Mouse (Mus musculus) left cerebral cortex, postnatal 4 days (tissue): ENCODE measurements at regions not wholly inside any gene's neighbourhood (a gene's known extent, or its start where the extent isn't known, plus 50 kb on each side); places are given as distances from the start of the nearest gene placed in this dataset.
A peak's percentile ranks its signal among the peaks of the same experiment; 100 is the strongest.

ENCODE experiments used
- DNase-seq: peaks from one replicate; pipeline ENCODE4 v3.0.0-alpha.2; 2022
- intact Hi-C: fragments of 180-260 bp; cut with DNase I; formaldehyde crosslinking; loops from one replicate; pipeline ENCODE4 v1.15.1; 2025

DNA sequence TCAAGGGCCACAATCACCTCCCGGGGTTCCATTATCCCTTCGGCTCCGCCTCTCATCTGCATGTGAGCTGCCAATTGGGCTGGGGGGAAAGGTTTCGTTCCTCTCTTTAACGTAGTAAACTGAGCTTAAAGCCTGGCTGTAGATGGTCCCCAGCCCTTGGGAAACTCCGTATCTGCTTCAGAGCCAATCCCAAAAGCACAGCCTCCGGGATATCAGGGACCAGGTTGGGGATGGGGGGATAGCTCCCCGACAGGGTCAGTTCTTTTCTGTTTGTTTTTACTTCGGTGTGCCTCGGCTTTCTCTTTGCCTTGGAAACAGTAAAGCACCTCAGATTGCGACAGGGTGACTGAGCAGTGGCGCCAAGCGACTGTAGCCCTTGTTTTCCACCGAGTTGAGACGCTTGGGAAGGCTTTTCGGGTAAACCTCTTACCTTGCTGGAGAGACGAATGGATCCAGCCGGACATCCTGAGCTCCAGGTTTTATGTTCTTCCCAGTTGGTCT, 64.5 kb downstream of the Tfap2c start:
- intact Hi-C loops: no loop called here
- DNase-seq: no peak

DNA sequence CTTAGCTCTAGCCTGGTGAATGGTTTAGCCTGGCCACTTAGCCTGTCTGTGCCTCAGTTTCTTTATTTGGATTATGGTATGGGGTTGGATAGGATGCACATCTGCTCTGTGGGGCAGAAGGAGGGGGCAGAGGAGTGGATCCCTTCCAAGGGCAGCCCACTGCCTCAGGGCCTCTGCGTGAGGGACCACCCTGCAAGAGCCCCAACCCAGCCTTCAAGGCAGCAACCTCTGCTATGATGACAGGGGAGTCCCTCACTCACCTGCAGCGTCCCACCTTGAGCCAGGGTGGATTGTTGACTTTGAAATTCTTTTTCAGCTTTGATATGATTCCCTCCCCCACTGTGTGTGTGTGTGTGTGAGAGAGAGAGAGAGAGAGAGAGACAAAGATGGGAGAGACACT, 65.8 kb downstream of the Tfap2c start:
- DNase-seq: no peak
- intact Hi-C loops: no loop called here

DNA sequence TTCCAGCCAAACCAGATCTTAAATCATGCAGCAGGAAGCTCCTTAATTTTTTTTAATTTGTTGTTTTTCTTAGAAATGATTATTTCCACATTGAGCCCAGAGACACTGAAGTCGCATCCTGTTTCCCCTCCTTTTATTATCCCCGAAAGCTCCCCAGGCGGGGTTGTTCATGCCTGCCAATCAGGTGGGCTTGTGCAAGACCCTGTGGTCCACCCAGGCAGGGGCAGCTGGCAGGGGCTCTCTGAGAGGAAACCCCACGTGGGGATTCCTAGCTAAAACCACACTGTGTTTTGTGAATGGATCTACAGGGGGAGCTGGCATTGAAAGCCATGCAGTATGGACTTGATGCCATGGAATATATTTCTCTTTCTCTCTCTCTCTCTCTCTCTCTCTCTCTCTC, 66.2 kb downstream of the Tfap2c start:
- no peak for DNase-seq
- intact Hi-C loops: no loop called here

DNA sequence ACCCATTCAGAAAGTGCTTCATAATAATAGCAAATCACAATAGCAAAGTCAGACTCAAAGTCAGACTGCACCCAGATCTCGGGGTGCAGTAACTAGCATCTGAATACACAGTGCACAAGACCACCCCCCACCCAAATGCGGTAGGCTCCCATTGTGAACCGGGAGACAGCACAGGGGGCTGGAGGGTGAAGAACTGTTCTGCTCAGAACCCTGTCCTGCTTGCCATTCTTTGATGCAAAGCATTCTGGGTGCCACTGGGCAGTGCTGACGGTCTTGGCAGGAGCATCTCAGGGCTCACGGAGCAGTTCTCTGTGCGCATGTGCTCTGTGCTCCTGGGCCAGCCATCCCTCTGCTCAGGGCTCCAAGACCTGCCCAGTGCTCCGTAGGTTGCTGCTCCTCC, 69.8 kb downstream of the Tfap2c start:
- no peak for DNase-seq
- intact Hi-C loops: no loop called here

DNA sequence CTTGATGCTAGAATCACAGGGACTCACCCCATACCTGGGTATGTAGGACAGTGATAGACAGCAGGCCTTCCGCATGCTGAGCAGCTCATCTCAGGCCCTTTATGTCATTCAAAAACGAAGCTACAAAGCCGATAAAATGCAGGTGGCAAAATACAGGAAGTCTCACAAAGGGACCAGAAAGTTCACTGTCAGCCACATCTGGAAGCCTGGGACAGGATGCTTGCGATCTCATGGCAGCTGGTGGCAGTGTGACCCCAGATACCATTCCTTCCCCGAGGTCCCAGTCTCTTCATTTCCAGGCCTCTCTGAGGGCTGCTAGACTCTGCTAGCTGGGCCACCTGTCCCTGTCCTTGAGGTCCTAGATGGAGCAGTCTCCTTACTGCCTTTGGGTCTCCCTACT, 70.6 kb downstream of the Tfap2c start:
- no peak for DNase-seq
- intact Hi-C loops: no loop called here

DNA sequence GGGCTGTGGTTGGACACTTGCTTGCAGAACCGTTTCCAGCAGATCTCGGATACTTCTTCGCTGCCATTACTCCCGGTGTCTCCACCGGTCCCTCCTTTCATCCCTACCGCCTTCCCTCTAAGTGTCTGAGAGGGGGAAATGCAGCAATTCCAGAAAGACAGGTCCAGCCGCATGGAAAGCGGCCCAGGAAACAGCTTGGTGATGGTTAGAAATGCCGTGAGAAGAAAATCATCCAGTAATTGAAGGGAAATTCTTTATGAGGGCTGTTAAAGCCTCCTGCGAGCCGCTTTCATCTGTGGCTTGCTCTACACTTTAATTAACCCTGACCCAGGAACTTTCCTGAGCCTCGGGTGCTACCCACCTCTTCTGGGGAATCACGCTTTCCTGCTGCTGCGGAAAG, 74.3 kb downstream of the Tfap2c start:
- DNase-seq: no peak
- intact Hi-C loops: no loop called here

DNA sequence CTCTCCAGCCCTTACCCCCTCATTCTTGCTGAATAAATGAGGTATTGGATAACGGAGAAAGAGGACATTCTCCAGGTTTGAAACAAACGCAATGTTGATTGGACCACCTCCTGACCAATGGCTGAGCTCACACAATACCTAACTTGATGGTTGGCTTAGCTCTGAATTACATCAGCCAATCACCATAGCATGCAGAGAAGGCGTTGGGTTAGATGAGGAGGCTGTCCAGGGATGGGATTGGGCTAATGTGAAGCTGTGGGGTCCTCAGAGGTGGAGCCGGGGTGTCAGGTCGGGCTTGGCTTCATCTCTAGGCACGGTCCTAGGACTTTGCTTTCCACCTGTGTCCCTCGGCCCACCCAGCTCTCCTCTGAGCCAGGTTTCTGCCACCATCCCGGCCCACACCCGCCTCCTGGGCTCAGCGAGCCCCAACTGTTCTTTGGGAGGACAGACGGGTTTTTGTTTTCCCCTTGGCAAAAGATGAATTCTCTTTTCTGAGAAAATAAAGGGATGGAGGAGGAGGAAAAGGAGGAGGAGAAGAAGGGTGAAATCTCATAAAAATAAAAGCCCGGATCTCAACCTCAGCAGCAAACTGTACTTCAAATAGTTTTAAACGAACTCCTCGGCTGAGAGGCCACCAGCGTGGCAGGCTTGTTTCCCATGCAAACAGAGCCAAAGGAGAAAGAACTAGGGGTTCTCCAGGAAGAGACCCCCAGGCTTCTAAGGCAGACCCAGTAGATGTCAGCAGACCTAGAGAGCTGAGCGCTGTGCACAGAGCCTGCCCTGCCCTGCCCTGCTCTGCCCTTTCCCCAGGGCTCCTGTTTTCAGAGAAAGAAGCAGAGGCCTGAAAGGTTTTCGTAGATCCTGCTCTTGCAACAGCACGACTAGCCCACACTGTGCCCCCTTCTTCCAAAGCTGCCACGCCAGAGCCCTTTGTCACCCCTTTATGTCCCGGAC, 78.2 kb downstream of the Tfap2c start:
- intact Hi-C loops: no loop called here
- no peak for DNase-seq

DNA sequence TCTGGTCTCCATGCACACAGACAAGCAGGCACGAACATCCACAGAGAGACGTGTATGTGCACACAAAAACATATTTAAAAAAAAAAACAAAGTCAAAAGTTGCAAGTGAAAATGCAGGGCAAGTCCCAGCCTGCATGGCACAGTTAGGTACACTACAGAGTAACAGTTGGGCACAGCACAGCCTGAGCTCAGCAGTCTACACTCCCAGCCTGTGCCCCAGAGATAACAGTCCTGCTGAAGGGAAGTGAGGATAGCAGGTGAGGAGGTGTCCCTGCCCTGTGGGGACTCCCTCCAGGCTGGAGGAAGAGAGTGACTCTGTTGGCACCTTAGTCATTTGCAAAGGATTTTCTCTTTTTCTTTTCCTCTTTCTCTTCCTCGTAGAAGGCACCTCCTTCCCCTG, 80.9 kb downstream of the Tfap2c start:
- intact Hi-C loops: no loop called here
- no peak for DNase-seq

DNA sequence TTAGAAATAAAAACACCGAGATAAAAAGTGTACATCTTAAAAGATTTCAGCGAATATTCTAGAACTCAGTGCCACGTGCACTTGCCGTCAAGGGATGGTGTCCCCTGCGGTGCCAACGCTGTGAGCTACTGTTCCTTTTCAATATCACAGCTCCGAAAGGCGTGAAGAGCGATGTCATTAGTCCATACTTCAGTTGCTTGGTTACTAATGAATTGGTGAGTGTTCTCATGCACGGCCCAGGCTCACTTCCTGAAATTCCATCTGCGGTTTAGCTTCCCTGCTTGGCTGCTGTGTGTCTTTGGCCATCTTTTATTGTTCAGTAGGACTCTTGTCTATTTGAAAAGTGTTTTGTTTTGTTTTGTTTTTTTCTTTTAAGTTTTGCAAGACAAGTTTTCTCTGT, 93.2 kb downstream of the Tfap2c start:
- intact Hi-C loops: no loop called here
- peak; percentile 32 for DNase-seq

DNA sequence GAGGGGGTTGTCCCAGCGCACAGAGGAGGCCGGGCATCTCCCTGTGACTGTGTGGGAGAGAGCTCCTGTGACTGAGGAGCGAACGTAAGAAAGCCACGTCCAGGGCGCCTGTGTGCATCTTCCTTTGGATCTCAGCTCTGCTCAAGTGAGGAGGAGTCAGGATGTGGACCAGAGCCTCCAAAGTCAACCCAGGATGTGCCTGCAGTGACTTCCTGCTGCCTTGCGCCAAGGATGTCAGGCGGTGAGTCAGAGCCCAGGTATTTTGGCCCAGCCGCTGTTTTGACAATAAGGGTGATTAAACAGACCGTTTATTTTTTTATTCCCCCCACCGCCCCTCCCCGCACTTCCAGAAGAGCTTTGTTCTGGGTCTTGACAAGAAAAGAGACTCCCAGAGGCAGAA, 94.5 kb downstream of the Tfap2c start:
- intact Hi-C loops: no loop called here
- no peak for DNase-seq

DNA sequence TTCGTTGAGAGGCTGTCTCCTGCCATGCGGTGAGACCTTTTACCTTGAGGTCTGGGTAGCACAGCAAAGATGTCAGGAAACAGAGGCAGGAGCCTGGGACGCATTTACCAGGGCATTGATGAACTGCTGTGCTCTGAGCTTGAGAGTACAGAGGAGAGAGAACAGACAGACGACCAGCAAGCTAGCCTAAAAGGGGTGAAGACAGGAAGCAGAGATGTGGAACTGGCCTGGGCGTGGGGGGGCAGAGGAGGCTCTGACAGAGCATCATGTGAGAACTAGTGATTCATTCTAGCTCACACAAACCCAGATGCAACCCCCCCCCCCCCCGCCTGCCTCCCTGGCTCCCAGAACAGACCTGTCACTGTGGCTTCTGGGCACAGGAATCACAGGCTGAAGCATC, 95.1 kb downstream of the Tfap2c start:
- intact Hi-C loops: no loop called here

DNA sequence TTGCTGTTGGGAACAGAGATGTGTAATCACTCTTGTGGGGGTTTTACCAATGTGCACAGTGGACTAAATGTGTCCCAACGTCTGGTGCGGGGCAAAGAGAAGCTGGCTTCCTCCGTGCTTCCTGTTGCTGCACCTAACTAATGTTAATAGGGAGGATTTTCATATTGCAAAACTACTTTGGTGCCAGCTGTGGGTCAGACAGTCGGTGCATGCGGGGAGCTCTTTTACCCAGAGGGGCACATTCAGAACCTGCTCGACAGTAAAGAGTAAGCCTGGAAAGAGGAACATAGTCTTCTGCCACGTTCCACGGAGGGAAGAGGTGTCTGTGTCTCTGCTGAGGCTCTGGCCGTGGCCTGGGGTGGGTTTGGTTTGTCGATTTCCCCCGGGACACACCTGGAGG, 98.7 kb downstream of the Tfap2c start:
- intact Hi-C loops: no loop called here
- DNase-seq: no peak

More for the DNA sequence above, 95.1 kb downstream of the Tfap2c start:
- no peak for DNase-seq

DNA sequence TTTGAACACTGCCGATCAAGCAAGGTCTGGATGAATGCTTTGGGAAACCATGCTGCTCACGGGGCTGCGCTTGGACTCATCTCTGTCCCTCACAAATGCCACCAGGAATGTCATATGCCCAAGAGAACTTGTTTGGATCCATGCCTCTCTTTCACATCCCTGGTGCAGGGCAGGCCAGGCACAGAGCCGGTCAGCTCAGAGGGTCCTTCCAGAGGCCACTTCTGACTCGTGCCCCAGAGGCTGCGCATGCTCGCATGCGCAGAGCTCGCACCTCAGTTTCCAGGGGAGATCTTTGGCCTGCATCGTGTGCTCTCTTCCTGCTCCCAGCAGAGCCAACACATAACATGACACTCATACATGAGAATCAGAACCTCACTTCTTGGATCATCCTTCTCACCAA, 111.1 kb downstream of the Tfap2c start:
- DNase-seq: no peak
- intact Hi-C loops: no loop called here

DNA sequence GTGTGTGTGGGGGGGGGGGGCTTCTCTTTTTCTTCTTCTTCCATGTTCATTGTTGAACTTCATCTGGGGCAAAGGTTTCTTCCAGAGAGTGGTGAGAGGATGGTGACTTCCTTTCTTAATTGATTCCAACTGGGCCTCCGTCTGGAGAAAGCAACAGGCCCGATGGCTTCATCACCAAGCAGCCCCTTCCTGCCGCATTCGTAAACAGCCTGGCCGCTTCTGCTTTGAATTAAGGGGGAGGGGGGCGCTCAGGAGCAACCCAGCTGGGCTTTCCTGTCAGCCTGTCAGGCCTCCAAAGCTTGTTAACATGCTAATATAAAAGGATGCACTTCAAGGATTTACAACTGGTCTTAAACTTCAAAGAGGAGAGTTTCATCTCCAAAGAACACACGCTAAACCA, 111.5 kb downstream of the Tfap2c start:
- DNase-seq: peak; percentile 34
- intact Hi-C loops: no loop called here

DNA sequence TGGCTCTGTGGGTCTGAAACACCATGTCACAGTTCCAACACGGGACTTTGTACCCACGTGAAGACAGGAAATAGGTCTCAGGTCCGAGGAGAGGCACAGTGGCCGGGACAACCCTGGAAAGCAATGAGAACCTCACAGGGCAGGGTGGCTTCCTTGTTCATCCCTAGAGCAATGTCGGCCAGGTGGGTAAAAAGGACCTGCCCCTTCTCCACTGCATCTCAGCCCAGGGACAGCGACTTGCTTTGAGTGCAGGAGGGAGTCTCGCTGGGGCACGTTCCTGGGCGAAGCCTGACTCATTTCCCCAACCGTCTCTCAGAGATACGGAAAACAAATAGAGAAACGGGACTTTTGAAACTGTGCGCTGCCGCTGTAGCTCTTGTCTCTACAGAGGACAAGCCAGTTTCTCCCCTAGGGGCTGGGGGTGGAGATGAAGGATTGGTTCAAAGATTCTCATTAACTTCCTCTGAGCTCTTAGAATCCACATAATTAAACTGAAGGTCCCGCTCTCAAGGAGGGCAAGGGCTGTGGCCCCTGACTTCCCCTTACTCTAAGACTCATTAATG, 112.1 kb downstream of the Tfap2c start:
- DNase-seq: no peak
- intact Hi-C loops: no loop called here

DNA sequence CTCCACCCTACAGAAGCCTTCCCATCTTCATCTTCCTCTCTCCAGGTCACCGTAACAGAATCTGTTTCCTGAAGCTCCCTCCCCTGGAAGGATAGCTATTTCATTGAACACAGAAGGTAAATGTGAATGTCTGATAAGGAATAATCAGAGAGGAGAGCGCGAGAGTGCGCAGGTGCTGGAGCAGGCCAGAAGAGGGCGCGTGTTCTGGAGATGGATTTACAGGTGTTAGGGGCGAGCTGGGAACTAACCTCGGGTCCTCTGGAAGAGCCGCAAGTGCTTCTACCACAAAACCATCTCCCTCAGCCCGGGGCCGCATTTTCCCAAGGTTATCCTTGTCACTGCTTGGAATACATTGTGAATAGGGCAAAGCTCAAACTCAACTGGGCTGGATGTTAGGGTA, 112.8 kb downstream of the Tfap2c start:
- intact Hi-C loops: no loop called here
- DNase-seq: no peak

DNA sequence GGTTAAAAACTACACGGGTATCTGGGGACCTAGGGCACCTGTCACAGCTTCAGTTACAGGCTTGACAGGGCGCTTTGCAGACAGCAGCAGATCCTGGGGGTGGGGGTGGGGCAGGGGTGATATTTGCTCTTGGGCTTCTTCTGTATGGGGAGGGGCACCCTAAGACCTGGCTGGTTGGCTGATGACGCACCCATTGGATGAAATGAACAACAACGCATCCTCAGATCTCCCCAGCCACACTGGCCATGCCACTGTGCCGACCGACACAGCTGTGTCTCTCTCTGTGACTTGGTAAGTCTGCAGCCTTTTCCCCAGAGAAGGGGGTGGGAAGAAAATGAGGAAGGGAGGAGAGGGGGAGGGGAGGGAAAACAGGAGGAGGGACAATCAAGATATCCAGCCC, 114.3 kb downstream of the Tfap2c start:
- no peak for DNase-seq
- intact Hi-C loops: no loop called here

DNA sequence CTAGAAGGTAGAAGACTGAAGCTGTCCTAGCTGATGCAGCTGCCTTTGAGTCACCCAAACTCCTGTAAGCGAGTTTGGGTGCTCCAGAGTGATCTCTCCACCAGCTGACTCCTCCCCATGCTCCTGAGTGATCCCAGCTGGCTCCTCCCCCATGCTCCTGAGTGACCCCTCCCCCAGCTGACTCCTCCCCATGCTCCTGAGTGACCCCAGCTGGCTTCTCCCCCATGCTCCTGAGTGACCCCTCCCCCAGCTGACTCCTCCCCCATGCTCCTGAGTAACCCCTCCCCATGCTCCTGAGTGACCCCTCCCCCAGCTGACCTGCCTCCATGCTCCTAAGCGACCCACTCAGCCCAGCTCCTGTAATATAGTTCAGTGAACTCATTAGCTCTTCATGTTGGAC, 123.7 kb downstream of the Tfap2c start:
- DNase-seq: no peak

DNA sequence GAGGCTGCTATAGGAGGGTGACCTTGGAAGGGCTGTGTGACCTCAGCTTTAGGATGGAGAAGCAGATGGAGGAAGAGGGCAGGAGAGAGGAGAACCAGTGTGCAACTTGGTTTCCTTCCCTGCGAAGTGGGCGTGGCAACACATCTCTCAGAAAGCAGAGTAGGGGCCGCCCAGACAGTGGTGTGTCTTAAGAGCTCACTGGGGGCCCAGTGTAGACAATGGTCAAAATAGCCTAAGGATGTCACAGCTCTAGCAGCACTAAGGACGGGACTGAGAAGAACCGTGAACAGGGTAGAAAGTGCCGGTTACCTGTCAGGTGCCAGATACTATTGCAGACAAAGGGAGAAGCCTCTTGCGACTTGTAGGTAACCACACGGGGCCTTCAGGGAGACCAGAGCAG, 125.2 kb downstream of the Tfap2c start:
- intact Hi-C loops: no loop called here
- DNase-seq: no peak

More for the DNA sequence above, 123.7 kb downstream of the Tfap2c start:
- intact Hi-C loops: no loop called here

DNA sequence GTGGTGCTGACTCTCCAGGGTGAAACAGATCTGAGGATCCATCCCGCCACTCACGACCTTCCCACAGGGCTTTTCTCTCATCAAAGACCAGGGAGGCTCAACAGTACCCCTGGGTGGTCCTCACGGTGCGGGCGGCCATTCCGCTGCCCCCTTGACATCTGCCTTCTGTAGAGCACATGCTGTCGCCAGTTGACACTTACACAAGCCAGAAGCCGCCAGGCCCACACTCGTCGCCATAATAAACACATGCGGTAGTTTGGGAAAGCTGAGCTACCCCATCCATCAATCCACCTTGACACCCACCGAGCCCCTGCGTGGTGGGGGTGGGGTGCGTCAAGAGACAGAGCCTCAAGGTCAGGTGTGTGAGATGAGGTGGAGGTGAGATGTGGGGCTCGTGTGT, 125.7 kb downstream of the Tfap2c start:
- intact Hi-C loops: no loop called here
- DNase-seq: no peak

DNA sequence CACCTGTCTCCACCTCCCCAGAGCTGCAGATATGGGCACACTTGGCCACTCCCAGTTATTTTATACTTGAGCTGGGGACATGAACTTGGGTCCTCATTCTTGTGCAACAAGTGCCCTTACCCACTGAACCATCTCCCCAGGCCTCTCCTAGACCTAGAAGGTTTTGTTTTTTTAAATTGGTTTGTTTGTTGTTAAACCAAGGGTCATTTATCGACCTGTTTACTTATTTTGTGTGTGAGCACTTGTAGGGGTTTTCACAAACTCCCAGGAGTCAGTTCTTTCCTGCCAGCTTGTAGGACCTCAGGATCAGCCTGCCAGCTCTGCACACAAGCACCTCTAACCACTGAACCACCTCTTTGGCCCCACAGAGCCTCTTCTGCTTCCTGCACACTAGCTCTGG, 140.8 kb downstream of the Tfap2c start:
- intact Hi-C loops: no loop called here
- DNase-seq: no peak

DNA sequence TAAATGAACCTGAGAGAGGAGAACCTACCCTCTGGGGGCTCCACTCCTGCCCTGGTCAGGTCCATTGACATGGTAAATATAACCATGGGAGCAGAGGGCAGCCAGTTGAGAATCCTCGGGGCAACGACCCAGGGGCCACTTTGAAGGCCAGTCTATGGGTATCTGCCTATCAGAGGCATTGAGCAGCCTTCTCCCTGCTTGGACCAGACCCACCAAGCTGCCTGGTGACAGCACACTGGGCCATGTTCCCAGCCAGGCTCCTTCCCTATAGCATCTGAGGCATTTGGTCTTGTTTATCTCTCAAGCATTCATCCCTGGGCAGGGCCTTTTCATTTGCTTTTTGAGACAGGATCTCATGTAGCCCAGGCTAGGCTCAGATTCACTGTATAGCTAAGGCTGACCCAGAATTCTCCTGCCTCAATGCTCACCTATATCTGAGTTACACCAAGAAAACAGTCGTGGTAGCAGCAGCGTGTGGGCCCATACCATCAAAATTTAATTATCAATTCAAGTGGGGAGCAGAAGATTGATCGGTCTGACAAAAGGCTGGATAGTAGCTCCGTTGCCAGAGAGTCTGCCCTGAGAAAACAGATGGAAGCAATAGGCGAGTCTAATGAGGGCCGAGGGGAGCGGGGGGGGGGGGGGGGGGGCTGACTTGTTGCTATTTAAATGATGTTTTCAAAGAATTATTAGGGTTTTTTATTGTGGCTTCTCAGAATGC, 141.7 kb downstream of the Tfap2c start:
- intact Hi-C loops: no loop called here
- no peak for DNase-seq
